Mouse (Mus musculus) G1E-ER4 (cell line): ENCODE results near the gene Atp5l. TPM values are rescaled to one million over a fixed set of nuclear protein-coding genes. Genes with fewer than 3 reads are reported as not detected.

Source experiments
- GATA1 ChIP-seq: IDR thresholded peaks from one replicate; pipeline ENCODE4 v1.8.0; 2012; ENCODE audit warnings: low read length, inconsistent platforms
- polyA plus RNA-seq: library from polyadenylated mRNA; stranded (reverse); fragments of >175 nt; gene quantifications from 2 replicates; pipeline ENCODE4 v1.2.3, GENCODE M21; 2012

The Atp5l gene
- polyA plus RNA-seq, 1 experiment: 57.0 TPM

- TF ChIP-seq GATA1: no peak
These were observed 41.6 kb downstream of the Atp5l start for GRCm38 (mm10) chr9:44878776-44879500.

GRCm38 (mm10) chr9:44877686-44878085 lies 42.9 kb downstream of the Atp5l start:
- TF ChIP-seq GATA1: no peak

GRCm38 (mm10) chr9:44875476-44875875 lies 45.1 kb downstream of the Atp5l start:
- TF ChIP-seq GATA1: no peak

- TF ChIP-seq GATA1: no peak
These were observed 46.3 kb downstream of the Atp5l start for GRCm38 (mm10) chr9:44874198-44874597.

GRCm38 (mm10) chr9:44873665-44874064 lies 46.9 kb downstream of the Atp5l start:
- TF ChIP-seq GATA1: no peak

GRCm38 (mm10) chr9:44868336-44869094 lies 52.0 kb downstream of the Atp5l start:
- no peak for TF ChIP-seq GATA1

GRCm38 (mm10) chr9:44867664-44868063 lies 52.9 kb downstream of the Atp5l start:
- no peak for TF ChIP-seq GATA1

GRCm38 (mm10) chr9:44866501-44867240 lies 53.9 kb downstream of the Atp5l start:
- no peak for TF ChIP-seq GATA1

Other genes with a start within 250 kb of the Atp5l start
- gene Treh, start 247.5 kb downstream of the Atp5l start, polyA plus RNA-seq: not detected in 2 replicates
- gene Phldb1, start 185.5 kb downstream of the Atp5l start, polyA plus RNA-seq: 9.0 and 9.3 TPM in 2 replicates
- gene Arcn1, start 152.9 kb downstream of the Atp5l start, polyA plus RNA-seq: 10.5 and 18.3 TPM in 2 replicates
- 0.94 and 1.0 TPM in 2 replicates for gene Ift46, start 152.8 kb downstream of the Atp5l start, polyA plus RNA-seq
- 0.17 TPM in 1 of 2 replicates, not detected in the other for gene Tmem25, start 121.4 kb downstream of the Atp5l start, polyA plus RNA-seq
- 0.45 and 0.76 TPM in 2 replicates for gene Ttc36, start 117.7 kb downstream of the Atp5l start, polyA plus RNA-seq
- gene Kmt2a, start 39.4 kb downstream of the Atp5l start, polyA plus RNA-seq: 12.4 and 13.1 TPM in 2 replicates
- 1.8 and 2.0 TPM in 2 replicates for gene Ube4a, start 44.9 kb upstream of the Atp5l start, polyA plus RNA-seq
- gene Cd3g, start 59.7 kb upstream of the Atp5l start, polyA plus RNA-seq: 0.05 and 0.15 TPM in 2 replicates
- not detected in 2 replicates for gene Cd3d, start 61.0 kb upstream of the Atp5l start, polyA plus RNA-seq
- not detected in 2 replicates for gene Cd3e, start 88.9 kb upstream of the Atp5l start, polyA plus RNA-seq
- not detected in 2 replicates for gene Mpzl2, start 119.1 kb upstream of the Atp5l start, polyA plus RNA-seq
- gene Mpzl3, start 134.4 kb upstream of the Atp5l start, polyA plus RNA-seq: 0.02 and 0.08 TPM in 2 replicates
- gene Jaml, start 158.4 kb upstream of the Atp5l start, polyA plus RNA-seq: not detected in 2 replicates
- gene Scn2b, start 197.0 kb upstream of the Atp5l start, polyA plus RNA-seq: not detected in 2 replicates
- not detected in 2 replicates for gene Scn4b, start 217.7 kb upstream of the Atp5l start, polyA plus RNA-seq